Mouse (Mus musculus): ENCODE measurements around the gene Rps26. TPM values are rescaled to one million over a fixed set of nuclear protein-coding genes. Genes with fewer than 3 reads are reported as not detected.

The Rps26 gene
- 100 to 1,000 TPM; 142 to 284 (median 234) TPM for total RNA-seq (2022)

- peak; percentile 97 for DNase-seq (ENCODE audit: low spot score)
Measured at GRCm38 (mm10) chr10:128626311-128627310, at the start of gene Rps26. Gene Rps26 (minus strand): TSS chr10:128626747.

- peak; percentile 57 for DNase-seq (ENCODE audit: low spot score)
Measured at GRCm38 (mm10) chr10:128674469-128675008, 48.0 kb upstream of the Rps26 start.

- DNase-seq (ENCODE audit: low spot score): peak; percentile 76
Measured at GRCm38 (mm10) chr10:128673763-128674468, 47.4 kb upstream of the Rps26 start, which contains the start of gene Suox. Gene Suox (minus strand): TSS chr10:128674073.

GRCm38 (mm10) chr10:128671148-128671547 lies 44.6 kb upstream of the Rps26 start:
- no peak for DNase-seq (ENCODE audit: low spot score)

DNA sequence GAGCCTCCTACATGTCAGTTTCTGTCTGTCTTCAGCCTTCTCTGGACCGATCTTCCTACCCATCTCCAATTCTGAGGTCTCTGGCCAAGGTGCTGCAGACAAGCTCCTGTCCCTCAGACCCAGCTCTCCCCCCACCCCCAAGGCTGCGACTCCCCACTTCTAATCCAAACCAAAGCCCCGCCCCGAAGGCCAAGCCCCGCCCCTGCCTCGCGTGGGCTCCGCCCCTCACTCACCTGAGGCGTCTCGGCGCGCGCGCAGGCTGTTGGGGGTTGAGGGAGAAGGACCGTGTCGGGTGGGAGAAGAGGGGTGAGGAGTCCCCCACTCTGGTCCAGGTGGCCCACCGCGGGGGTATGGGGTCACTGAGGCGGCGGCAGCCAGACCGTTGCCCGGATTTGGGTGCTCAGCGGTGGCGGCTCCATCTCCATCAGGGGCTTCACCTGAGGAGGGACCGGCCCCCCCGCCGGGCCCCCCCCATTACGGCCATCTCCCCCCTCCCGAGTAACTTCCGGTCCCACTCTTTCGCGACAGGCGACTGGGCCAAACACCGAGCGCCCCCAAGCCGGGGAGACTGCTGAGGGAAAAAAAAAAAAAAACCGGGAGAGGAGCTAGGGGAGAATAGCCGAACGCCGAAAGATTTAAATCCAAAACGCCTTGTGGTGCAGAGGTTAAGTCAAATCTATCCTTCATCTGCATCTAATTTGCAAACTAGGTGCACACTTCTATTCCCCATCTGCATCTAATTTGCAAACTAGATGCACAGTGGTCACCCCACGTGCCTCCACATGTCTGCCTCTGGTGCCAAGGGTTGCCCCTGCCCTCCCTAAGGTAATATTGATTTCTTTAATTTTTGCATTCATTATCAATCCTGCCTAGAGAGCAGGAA lies 42.5 kb upstream of the Rps26 start:
- no peak for DNase-seq (ENCODE audit: low spot score)

- DNase-seq (ENCODE audit: low spot score): no peak
Measured at GRCm38 (mm10) chr10:128665806-128666205, 39.3 kb upstream of the Rps26 start.

- DNase-seq (ENCODE audit: low spot score): no peak
Measured at GRCm38 (mm10) chr10:128665307-128665706, 38.8 kb upstream of the Rps26 start.

DNA sequence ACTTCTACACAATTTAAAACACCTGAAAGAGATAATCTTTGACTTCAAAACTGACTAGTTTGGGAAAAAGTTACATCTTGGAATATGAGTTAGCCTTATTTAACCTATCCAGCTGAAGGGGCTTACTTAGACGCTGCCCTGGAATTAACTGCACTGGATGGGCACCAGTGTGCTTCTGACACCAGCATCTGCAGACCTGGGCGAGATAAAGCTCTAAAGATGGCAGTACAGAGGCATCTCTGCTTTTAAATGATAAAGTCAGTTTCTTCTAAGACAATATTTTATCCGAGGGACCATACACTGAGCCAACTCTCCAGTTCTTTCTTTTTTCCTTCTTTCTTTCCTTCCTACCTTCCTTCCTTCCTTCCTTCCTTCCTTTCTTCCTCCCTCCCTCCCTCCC lies 38.3 kb upstream of the Rps26 start:
- no peak for DNase-seq (ENCODE audit: low spot score)

- no peak for DNase-seq (ENCODE audit: low spot score)
Measured at GRCm38 (mm10) chr10:128663441-128664220, 37.1 kb upstream of the Rps26 start.

DNA sequence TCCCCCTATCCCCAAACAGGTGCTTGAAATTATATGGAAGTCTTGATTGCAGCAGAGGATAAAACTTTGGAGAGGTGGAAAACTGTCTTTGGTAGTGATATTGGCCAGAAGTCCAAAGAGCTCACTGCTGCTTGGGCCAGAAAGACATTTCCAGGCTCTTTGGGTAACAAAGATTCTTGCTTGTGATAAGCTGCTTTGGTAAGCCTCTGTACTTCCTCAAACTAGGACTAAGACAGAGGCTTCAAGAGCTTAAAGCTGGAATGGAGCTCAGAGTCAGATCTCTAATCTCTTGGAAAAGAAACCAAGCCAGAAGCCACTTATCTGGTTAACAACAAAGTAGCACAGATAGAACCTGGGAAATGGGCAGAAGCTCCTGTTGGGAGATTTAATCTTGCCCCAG lies 35.9 kb upstream of the Rps26 start:
- no peak for DNase-seq (ENCODE audit: low spot score)

DNA sequence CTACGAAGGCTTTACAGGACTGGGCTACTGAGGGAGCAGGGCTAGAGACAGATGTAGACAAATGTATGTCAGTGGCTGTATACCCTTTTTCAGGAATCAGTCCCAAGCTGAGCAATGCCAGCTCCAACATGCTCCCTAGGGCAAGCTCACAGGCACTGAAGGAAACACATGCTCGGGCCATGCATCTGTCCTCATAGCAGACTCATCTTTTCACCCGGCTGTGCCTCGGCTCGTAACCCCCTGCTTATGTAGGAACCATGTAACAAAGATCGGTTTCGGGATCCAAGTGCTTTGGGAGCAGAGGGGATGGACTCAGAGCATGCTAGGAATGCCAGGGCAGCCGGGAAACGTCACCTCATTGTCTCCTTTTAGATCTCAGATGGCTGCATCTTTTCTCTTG lies 32.9 kb upstream of the Rps26 start:
- DNase-seq (ENCODE audit: low spot score): no peak

DNA sequence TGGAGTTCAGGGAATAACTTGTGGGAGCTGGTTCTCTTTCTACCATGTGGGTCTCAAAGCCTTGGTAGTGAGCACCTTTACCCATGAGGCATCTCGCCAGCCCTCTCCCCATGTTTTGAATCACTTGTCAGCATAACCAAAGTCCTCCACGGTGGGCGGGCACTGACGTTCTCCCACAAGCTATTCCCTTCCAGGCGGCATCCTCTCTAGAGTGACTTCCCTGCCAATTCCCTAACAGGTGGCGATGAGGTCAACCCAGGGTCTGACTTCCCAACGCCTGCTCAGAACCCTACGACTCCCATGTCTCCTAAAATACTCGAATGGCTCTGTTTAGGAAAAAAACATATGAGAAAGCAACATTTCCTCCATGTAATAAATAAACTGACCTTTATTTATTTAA lies 31.3 kb upstream of the Rps26 start:
- no peak for DNase-seq (ENCODE audit: low spot score)

DNA sequence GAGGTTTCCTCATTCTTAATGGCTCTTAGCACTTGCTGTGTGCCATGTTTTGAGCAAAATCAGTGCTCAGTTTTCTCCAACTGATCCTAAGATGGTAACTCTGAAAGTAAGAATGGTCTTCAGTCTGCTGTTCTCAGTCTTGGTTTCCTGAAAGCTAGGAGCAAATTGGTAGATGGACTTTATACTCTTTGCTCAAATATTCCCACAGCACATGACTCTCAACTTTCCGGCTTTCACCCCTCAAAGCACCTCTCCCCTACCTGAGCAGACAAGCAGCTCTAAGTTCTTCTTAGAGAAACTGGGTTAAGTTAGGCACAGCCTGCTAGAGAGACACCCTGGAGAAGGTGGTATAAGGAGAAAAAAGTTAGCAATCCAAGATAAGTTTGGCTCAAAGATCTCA lies 30.2 kb upstream of the Rps26 start:
- DNase-seq (ENCODE audit: low spot score): no peak

DNA sequence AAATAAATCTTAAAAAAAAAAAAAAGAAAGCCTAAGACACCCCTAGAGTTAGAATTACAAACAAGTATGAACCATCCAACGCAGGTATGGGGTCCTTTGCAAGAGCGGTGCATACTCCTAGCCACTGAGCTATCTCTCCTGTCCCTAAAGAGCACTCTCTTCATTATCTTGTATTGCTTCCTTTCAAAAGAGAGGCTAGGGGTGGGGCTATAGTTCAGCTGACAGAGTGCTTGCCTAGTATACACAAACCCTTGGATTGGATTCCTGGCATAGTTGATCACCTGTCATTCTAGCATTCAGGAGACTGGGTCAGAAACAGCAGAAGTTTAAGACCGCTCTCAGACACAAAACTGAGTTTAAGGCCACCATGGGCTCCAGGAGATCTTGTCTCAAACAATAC lies 28.7 kb upstream of the Rps26 start:
- DNase-seq (ENCODE audit: low spot score): no peak

- DNase-seq (ENCODE audit: low spot score): no peak
Measured at GRCm38 (mm10) chr10:128653866-128654265, 27.3 kb upstream of the Rps26 start.

GRCm38 (mm10) chr10:128646139-128647089 lies 19.9 kb upstream of the Rps26 start:
- DNase-seq (ENCODE audit: low spot score): peak; percentile 24

DNA sequence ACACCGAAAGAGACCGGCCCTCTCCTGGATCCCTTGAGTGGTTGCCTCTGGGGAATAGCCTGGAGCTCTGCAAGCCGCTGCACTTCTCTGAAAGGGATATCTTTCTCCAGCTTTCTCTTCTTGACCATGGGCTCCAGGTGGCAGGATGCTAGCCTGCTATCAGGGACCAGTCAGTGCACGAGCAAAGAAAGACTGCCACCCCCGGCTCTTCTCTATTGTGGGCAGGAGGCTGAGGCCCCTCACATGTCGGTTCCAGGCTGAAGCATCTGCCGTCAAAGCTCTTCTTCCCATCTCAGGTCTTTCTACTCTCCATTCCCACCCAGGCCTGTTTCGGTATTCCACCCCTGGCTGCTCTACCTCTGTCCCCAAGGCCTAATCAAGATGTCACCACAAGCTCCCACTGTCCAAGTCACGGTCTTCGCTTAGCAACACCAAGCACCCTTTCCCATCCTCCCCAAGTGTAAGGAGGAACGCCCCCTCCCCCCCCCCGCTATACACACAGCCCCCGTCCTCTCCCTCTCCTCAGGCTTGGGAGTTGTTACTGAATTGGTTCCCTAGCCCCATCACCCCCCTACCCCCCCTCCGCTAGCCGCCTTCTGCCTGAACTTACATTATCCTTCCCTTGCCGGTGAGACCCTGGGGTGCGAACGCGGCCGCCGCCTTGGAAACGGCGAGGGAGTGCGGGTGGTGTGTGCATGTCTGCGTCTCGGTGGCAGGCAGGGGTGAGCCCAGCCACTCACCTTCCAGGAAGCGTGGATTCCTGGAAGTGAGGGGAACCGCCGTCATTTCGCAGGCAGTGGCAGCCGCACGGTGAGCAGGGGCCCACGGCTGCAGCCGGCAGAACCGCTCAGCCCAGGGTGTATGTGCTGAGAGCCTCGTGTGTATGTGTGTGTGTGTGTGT lies 18.8 kb upstream of the Rps26 start, which contains the start of gene Ikzf4:
Ikzf4 (minus strand) TSS at position 881 of the 901 bp plus-strand sequence.
- no peak for DNase-seq (ENCODE audit: low spot score)

- DNase-seq (ENCODE audit: low spot score): no peak
Measured at GRCm38 (mm10) chr10:128642749-128643148, 16.2 kb upstream of the Rps26 start.
